Mouse (Mus musculus): ENCODE data around the gene Vsig10. TPM values are rescaled to one million over a fixed set of nuclear protein-coding genes. Genes with fewer than 3 reads are reported as not detected.

The Vsig10 gene
- polyA plus RNA-seq, 1 experiment from 2014 or later, result 16.6 TPM

GRCm38 (mm10) chr5:117357478-117358247, 38.8 kb downstream of the Vsig10 start:
- Histone ChIP-seq H3K4me3 (peak overlapping the region; percentile 98), H3K9me3 (no peaks in the 10 kb centered on the region), H3K4me1 (peaks cover 66% of the 10 kb centered on the region), H3K27me3 (no peaks in the 10 kb centered on the region), H3K9ac (peak overlapping the region; percentile 96), H3K27ac (peak overlapping the region; percentile 96), H3K4me2 (peak overlapping the region; percentile 86), H3K36me3 (no peaks in the 10 kb centered on the region)
- ATAC-seq (ENCODE audit: borderline replicate concordance, extremely low read depth, low FRiP score, low TSS enrichment), result peak; percentile 24
- WGBS, result under 1% methylated on average over 45 of the region's 49 CpGs

- H3K4me2 ChIP-seq, result peak overlapping the region; percentile 86
- peaks cover 72% of the 10 kb centered on the region for H3K4me1 ChIP-seq
- no peaks in the 10 kb centered on the region for H3K27me3 ChIP-seq
- 8% methylated on average over 6 of the region's 6 CpGs for WGBS
- H3K36me3 ChIP-seq, result no peaks in the 10 kb centered on the region
- ATAC-seq (ENCODE audit: borderline replicate concordance, extremely low read depth, low FRiP score, low TSS enrichment), result no peak
- peak overlapping the region; percentile 96 for H3K9ac ChIP-seq
- no peaks in the 10 kb centered on the region for H3K9me3 ChIP-seq
- peak overlapping the region; percentile 98 for H3K4me3 ChIP-seq
- no peak overlapping the region for H3K27ac ChIP-seq
Measured at GRCm38 (mm10) chr5:117358248-117358630, 39.4 kb downstream of the Vsig10 start.

- Histone ChIP-seq H3K4me1 (peaks cover 74% of the 10 kb centered on the region), H3K9me3 (no peaks in the 10 kb centered on the region), H3K9ac (no peak overlapping the region), H3K27ac (no peak overlapping the region), H3K4me2 (peak overlapping the region; percentile 86), H3K27me3 (no peaks in the 10 kb centered on the region), H3K36me3 (peaks cover 3% of the 10 kb centered on the region; the same call in 1 of the 2 replicates), H3K4me3 (peak overlapping the region; percentile 98; the same call in 1 of the 2 replicates)
- WGBS, result 43% methylated on average over 11 of the region's 11 CpGs
- no peak for ATAC-seq (ENCODE audit: borderline replicate concordance, extremely low read depth, low FRiP score, low TSS enrichment)
Measured at GRCm38 (mm10) chr5:117358725-117359124, 39.8 kb downstream of the Vsig10 start.

- Histone ChIP-seq H3K4me2 (peak overlapping the region; percentile 26; the same call in 1 of the 2 replicates), H3K9ac (no peak overlapping the region), H3K27me3 (no peaks in the 10 kb centered on the region), H3K9me3 (no peaks in the 10 kb centered on the region), H3K4me3 (no peak overlapping the region), H3K4me1 (peaks cover 74% of the 10 kb centered on the region), H3K27ac (peak overlapping the region; percentile 78), H3K36me3 (peaks cover 11% of the 10 kb centered on the region; the same call in 1 of the 2 replicates)
- ATAC-seq (ENCODE audit: borderline replicate concordance, extremely low read depth, low FRiP score, low TSS enrichment), result no peak
- 34% methylated on average over 7 of the region's 7 CpGs for WGBS
Measured at GRCm38 (mm10) chr5:117359497-117360227, 40.8 kb downstream of the Vsig10 start.

GRCm38 (mm10) chr5:117360228-117360515, 41.3 kb downstream of the Vsig10 start:
- Histone ChIP-seq H3K4me1 (peaks cover 71% of the 10 kb centered on the region), H3K36me3 (peaks cover 15% of the 10 kb centered on the region), H3K4me2 (peak overlapping the region; percentile 26; the same call in 1 of the 2 replicates), H3K4me3 (no peak overlapping the region), H3K9me3 (no peaks in the 10 kb centered on the region), H3K27ac (peak overlapping the region; percentile 78), H3K9ac (no peak overlapping the region), H3K27me3 (no peaks in the 10 kb centered on the region)
- 48% methylated on average over 13 of the region's 13 CpGs for WGBS
- no peak for ATAC-seq (ENCODE audit: borderline replicate concordance, extremely low read depth, low FRiP score, low TSS enrichment)

GRCm38 (mm10) chr5:117360631-117361541, 42.0 kb downstream of the Vsig10 start:
- Histone ChIP-seq H3K27me3 (no peaks in the 10 kb centered on the region), H3K36me3 (peaks cover 22% of the 10 kb centered on the region), H3K9me3 (no peaks in the 10 kb centered on the region), H3K27ac (peak overlapping the region; percentile 78), H3K4me3 (no peak overlapping the region), H3K4me2 (peak overlapping the region; percentile 26), H3K4me1 (peaks cover 63% of the 10 kb centered on the region), H3K9ac (no peak overlapping the region)
- ATAC-seq (ENCODE audit: borderline replicate concordance, extremely low read depth, low FRiP score, low TSS enrichment), result no peak
- WGBS, result 30% methylated on average over 13 of the region's 13 CpGs

GRCm38 (mm10) chr5:117361590-117361989, 42.7 kb downstream of the Vsig10 start:
- Histone ChIP-seq H3K27ac (no peak overlapping the region), H3K27me3 (no peaks in the 10 kb centered on the region), H3K9me3 (no peaks in the 10 kb centered on the region), H3K9ac (no peak overlapping the region), H3K36me3 (peaks cover 22% of the 10 kb centered on the region), H3K4me2 (no peak overlapping the region), H3K4me1 (peaks cover 57% of the 10 kb centered on the region), H3K4me3 (no peak overlapping the region)
- 88% methylated on average over 4 of the region's 4 CpGs for WGBS
- ATAC-seq (ENCODE audit: borderline replicate concordance, extremely low read depth, low FRiP score, low TSS enrichment), result no peak

- H3K4me3 ChIP-seq, result no peak overlapping the region
- peak overlapping the region; percentile 55 for H3K27ac ChIP-seq
- H3K36me3 ChIP-seq, result peaks cover 35% of the 10 kb centered on the region
- H3K9ac ChIP-seq, result no peak overlapping the region
- H3K4me2 ChIP-seq, result no peak overlapping the region
- WGBS, result 49% methylated on average over 15 of the region's 15 CpGs
- H3K4me1 ChIP-seq, result peaks cover 55% of the 10 kb centered on the region
- ATAC-seq (ENCODE audit: borderline replicate concordance, extremely low read depth, low FRiP score, low TSS enrichment), result peak; percentile 41
- H3K9me3 ChIP-seq, result no peaks in the 10 kb centered on the region
- H3K27me3 ChIP-seq, result no peaks in the 10 kb centered on the region
Measured at GRCm38 (mm10) chr5:117363066-117363782, 44.3 kb downstream of the Vsig10 start.

GRCm38 (mm10) chr5:117364821-117365220, 45.9 kb downstream of the Vsig10 start:
- Histone ChIP-seq H3K36me3 (peaks cover 51% of the 10 kb centered on the region), H3K4me1 (peaks cover 39% of the 10 kb centered on the region), H3K4me2 (no peak overlapping the region), H3K9ac (no peak overlapping the region), H3K9me3 (no peaks in the 10 kb centered on the region), H3K27me3 (no peaks in the 10 kb centered on the region), H3K27ac (no peak overlapping the region), H3K4me3 (no peak overlapping the region)
- ATAC-seq (ENCODE audit: borderline replicate concordance, extremely low read depth, low FRiP score, low TSS enrichment), result no peak
- 80% methylated on average over 3 of the region's 3 CpGs for WGBS

- Histone ChIP-seq H3K27ac (no peak overlapping the region), H3K9me3 (no peaks in the 10 kb centered on the region), H3K4me2 (no peak overlapping the region), H3K27me3 (no peaks in the 10 kb centered on the region), H3K9ac (no peak overlapping the region), H3K4me3 (no peak overlapping the region), H3K4me1 (peaks cover 27% of the 10 kb centered on the region), H3K36me3 (peaks cover 63% of the 10 kb centered on the region)
- 85% methylated on average over 13 of the region's 13 CpGs for WGBS
- ATAC-seq (ENCODE audit: borderline replicate concordance, extremely low read depth, low FRiP score, low TSS enrichment), result no peak
Measured at GRCm38 (mm10) chr5:117365904-117366561, 47.1 kb downstream of the Vsig10 start.

- 36% methylated on average over 8 of the region's 8 CpGs for WGBS
- no peak overlapping the region for H3K9ac ChIP-seq
- H3K36me3 ChIP-seq, result peaks cover 74% of the 10 kb centered on the region
- no peak overlapping the region for H3K4me2 ChIP-seq
- H3K9me3 ChIP-seq, result no peaks in the 10 kb centered on the region
- H3K4me1 ChIP-seq, result peaks cover 17% of the 10 kb centered on the region
- no peak for ATAC-seq (ENCODE audit: borderline replicate concordance, extremely low read depth, low FRiP score, low TSS enrichment)
- H3K27ac ChIP-seq, result no peak overlapping the region
- H3K27me3 ChIP-seq, result no peaks in the 10 kb centered on the region
- H3K4me3 ChIP-seq, result no peak overlapping the region
Measured at GRCm38 (mm10) chr5:117367206-117367605, 48.3 kb downstream of the Vsig10 start.
